Mouse (Mus musculus) thymus, adult 2 months (tissue): Measurements from ENCODE around the gene Tnfrsf14. TPM values are rescaled to one million over a fixed set of nuclear protein-coding genes. Genes with fewer than 3 reads are reported as not detected.

Experiments
- DNase-seq: peaks from one replicate; pipeline ENCODE4 v3.0.0; 2021
- H3K27ac ChIP-seq: fragments of 200-500 bp; 2 replicates; pipeline ENCODE4 v1.5.1; 2012; ENCODE audit warnings: low read length, control low read depth; ENCODE audit not compliant: control insufficient read depth, insufficient read depth
- H3K27me3 ChIP-seq: fragments of 200-500 bp; 2 replicates; pipeline ENCODE4 v1.6.1; 2012; ENCODE audit warnings: mild to moderate bottlenecking, low read length, moderate library complexity, mixed read lengths; ENCODE audit not compliant: control insufficient read depth, insufficient read depth
- H3K36me3 ChIP-seq: fragments of 200-500 bp; 2 replicates; pipeline ENCODE4 v1.6.1; 2012; ENCODE audit warnings: mild to moderate bottlenecking, low read length, moderate library complexity; ENCODE audit not compliant: control insufficient read depth, insufficient read depth
- H3K4me1 ChIP-seq: fragments of 200-500 bp; replicated peaks from 2 replicates; pipeline ENCODE4 v1.6.1; 2012; ENCODE audit warnings: low read length; ENCODE audit not compliant: control insufficient read depth, insufficient read depth
- H3K4me3 ChIP-seq: fragments of 200-500 bp; 2 replicates; pipeline ENCODE4 v1.5.1; 2012; ENCODE audit warnings: mild to moderate bottlenecking, low read length, control low read depth, moderate library complexity; ENCODE audit not compliant: control insufficient read depth, insufficient read depth
- CTCF ChIP-seq: fragments of 200-500 bp; IDR thresholded peaks from 2 replicates; pipeline ENCODE4 v1.5.1; 2012; ENCODE audit warnings: mild to moderate bottlenecking, control low read depth, low read length, moderate library complexity, borderline replicate concordance; ENCODE audit not compliant: control insufficient read depth, poor library complexity, insufficient read depth; ENCODE audit errors: extremely low read depth
- POLR2A ChIP-seq: fragments of 200-500 bp; IDR thresholded peaks from 2 replicates; pipeline ENCODE4 v1.6.1; 2012; ENCODE audit warnings: mild to moderate bottlenecking, low read length, control low read depth, moderate library complexity; ENCODE audit not compliant: control insufficient read depth, poor library complexity, insufficient read depth; ENCODE audit errors: extremely low read depth
- WGBS: fragments of 180-500 bp; shearing (Covaris S2); methylation state at CpG from one replicate; pipeline ENCODE4 v1.1.7; 2018; 5-methylcytosine and 5-hydroxymethylcytosine counted together
- polyA plus RNA-seq: library from polyadenylated mRNA; depleted of rRNA; stranded (reverse); fragments of >200 nt; gene quantifications from 2 replicates; pipeline ENCODE4 v1.2.3, GENCODE M21; 2012; rRNA removed

The Tnfrsf14 gene
- polyA plus RNA-seq: 215 and 227 TPM in 2 replicates

DNA sequence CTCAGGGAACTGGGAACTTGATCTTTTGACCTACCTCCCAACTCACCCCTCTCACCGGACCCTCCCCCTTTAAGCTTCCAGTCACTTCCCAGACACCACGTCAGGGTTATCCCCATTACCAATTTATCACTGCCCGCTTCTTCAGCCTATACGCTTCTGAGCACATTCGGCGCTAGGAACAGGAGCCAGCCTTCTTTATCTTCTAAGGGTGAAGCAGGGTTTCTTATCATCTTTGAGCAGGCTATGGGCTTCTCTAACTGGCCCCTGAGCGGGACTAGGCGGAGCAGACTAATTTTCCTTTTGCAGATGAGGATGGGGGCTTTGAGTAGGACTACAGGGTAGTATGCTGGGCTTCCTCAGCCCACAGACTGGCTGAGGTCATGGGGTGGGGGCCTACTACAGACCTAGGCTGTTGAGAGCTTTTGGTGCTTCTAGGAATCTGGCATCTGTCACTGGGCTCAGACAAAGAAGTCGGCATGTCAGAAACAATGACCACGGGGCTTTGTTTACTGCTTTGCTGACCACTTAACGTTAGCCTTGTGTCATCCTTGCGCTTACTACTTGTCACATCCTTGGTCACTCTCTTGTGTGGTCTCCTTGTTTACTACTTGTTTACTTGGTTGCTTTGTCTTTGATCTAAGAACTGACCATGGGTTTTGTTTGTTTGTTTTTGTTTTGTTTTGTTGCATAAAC, at the start of gene Tnfrsf14:
Gene Tnfrsf14 (minus strand): TSS at position 169 of the 693 bp plus-strand sequence.
- Histone ChIP-seq H3K27me3 (no peaks in the 10 kb centered on the region), H3K4me3 (peak within 1 kb of the TSS; percentile 55), H3K27ac (peak within 1 kb of the TSS; percentile 93), H3K4me1 (peaks cover 31% of the 10 kb centered on the region), H3K36me3 (peaks cover 8% of the 10 kb centered on the region; the same call in 1 of the 2 replicates)
- DNase-seq: no peak
- TF ChIP-seq POLR2A: no peak
- no peak for TF ChIP-seq CTCF
- WGBS: 52% methylated on average over 12 of the region's 12 CpGs

- TF ChIP-seq CTCF: no peak
- TF ChIP-seq POLR2A: no peak
- Histone ChIP-seq H3K36me3 (peaks cover 97% of the 10 kb centered on the region), H3K4me1 (no peaks in the 10 kb centered on the region), H3K4me3 (no peak overlapping the region), H3K27me3 (no peaks in the 10 kb centered on the region), H3K27ac (no peak overlapping the region)
- 96% methylated on average over 11 of the region's 11 CpGs for WGBS
- no peak for DNase-seq
Observed at GRCm38 (mm10) chr4:154974163-154974611, 45.8 kb upstream of the Tnfrsf14 start.

- H3K27ac ChIP-seq: no peak overlapping the region
- H3K36me3 ChIP-seq: peaks cover 84% of the 10 kb centered on the region
- TF ChIP-seq POLR2A: no peak
- TF ChIP-seq CTCF: no peak
- no peaks in the 10 kb centered on the region for H3K27me3 ChIP-seq
- DNase-seq: no peak
- no peaks in the 10 kb centered on the region for H3K4me1 ChIP-seq
- H3K4me3 ChIP-seq: no peak overlapping the region
- 96% methylated on average over 12 of the region's 12 CpGs for WGBS
Observed at GRCm38 (mm10) chr4:154972546-154972945, 44.2 kb upstream of the Tnfrsf14 start.

- 83% methylated on average over 5 of the region's 5 CpGs for WGBS
- Histone ChIP-seq H3K4me1 (peaks cover 31% of the 10 kb centered on the region), H3K27ac (no peak overlapping the region), H3K36me3 (peaks cover 31% of the 10 kb centered on the region), H3K4me3 (no peak overlapping the region), H3K27me3 (no peaks in the 10 kb centered on the region)
- TF ChIP-seq POLR2A (no peak), CTCF (no peak; the same call in 1 of the 2 replicates)
- peak; percentile 73 for DNase-seq
Observed at GRCm38 (mm10) chr4:154967173-154967572, 38.8 kb upstream of the Tnfrsf14 start.

- 91% methylated on average over 3 of the region's 3 CpGs for WGBS
Observed at GRCm38 (mm10) chr4:154965856-154966255, 37.5 kb upstream of the Tnfrsf14 start.

DNA sequence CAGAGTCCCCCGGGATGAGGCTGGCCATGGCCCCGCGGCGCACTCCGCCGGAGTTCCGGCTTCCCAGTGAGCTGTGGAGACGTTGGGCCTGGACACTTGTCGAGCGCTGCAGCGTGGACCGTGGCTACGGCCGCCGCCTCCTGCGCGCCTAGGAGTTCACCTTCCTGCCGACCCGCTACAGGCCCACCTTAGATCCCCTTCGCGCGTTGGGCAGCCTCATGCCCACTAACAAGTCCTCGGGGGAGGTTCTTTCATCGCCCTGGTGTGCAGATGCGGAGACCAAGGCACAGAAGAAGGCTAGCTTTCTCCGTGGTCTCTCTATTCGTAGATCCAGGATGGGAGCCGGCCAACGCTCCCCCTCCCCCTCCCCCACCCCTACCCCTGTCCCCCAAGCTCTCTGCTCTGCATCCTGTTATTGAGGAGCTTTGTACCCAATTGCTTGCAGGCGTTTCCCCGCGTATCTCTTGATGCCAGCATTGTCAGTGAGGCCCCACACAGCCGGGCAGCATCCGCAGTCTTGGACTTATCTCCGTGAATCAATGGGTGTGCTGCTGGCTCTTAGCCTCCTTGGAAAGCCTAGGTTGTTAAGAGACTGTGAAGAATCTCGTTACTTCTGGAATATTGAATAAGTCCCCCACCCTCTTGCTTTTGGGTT, 36.3 kb upstream of the Tnfrsf14 start:
- Histone ChIP-seq H3K4me1 (peaks cover 52% of the 10 kb centered on the region), H3K4me3 (peak overlapping the region; percentile 69), H3K27ac (peak overlapping the region; percentile 46), H3K27me3 (no peaks in the 10 kb centered on the region; the same call in 1 of the 2 replicates), H3K36me3 (peaks cover 6% of the 10 kb centered on the region)
- DNase-seq: peak; percentile 56
- 1% methylated on average over 36 of the region's 36 CpGs for WGBS
- TF ChIP-seq POLR2A (no peak), CTCF (no peak)

More at GRCm38 (mm10) chr4:154965856-154966255, 37.5 kb upstream of the Tnfrsf14 start:
- Histone ChIP-seq H3K27me3 (no peaks in the 10 kb centered on the region; the same call in 1 of the 2 replicates), H3K27ac (no peak overlapping the region), H3K4me1 (peaks cover 43% of the 10 kb centered on the region), H3K4me3 (no peak overlapping the region), H3K36me3 (peaks cover 18% of the 10 kb centered on the region)
- DNase-seq: no peak
- TF ChIP-seq CTCF (no peak), POLR2A (no peak)
